Mouse (Mus musculus) layer of hippocampus, adult 8-10 months (tissue): ENCODE data around the gene Ttll3. TPM values are rescaled to one million over a fixed set of nuclear protein-coding genes. Genes with fewer than 3 reads are reported as not detected.

Experiments used
- DNase-seq, 2 experiments: peaks; one replicate each; pipeline ENCODE4 v3.0.0; 2022; ENCODE audit warnings: low spot score in 2 of 2
- total RNA-seq, 4 experiments: library from RNA; stranded (reverse); gene quantifications; 2 replicates each; pipeline ENCODE4 v1.2.4; 2022

The Ttll3 gene
- total RNA-seq, 4 experiments from 2014 or later: 17.2 to 21.6 (median 19.6) TPM

DNA sequence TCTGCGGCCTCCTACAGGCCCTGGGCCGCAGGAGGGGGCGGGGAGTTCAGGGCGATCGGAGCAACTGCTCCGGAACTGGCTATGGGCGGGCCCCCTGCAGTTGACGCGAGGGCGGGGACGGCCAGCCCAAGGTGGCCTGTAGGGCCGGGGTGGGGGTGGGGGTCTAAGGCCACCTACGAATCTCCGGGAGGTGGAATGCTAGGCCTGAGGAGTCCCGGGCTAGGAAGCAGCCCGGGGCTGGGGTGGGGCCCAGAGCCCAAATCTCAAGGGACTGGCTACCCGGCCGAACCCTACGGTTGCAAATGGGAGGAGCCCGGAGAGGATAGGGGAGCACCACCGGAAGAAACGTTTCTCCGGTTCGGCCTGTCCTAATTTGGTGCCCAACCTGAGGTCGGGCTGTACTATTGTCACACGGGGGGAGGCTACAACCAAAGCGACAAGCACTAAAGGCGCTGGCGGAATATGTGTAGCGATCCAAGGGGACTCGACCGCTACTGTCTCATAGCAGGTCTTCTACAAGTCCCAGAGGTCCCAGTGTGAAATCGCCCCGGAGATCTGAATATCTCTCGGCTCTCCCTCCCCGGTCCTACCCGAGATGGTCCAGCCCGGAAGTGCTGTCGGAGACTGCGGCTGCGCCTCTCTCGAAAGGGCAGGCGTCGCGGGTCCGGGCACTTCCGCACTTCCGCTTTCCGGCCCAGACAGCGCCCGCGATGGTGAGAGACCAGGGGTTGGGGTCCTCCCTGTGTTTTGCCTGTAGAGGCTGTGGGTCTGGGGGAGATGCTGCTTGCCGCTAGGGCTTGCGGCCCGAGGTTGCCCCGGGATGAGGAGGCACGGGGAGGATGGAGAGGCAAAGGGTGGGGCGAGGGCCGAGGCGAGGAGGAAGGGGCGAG, 11.3 kb upstream of the Ttll3 start, which contains the start of the genes Tada3 and Arpc4:
Tada3 (minus strand) TSS at position 388 of the 890 bp plus-strand sequence.
Arpc4 (plus strand) TSS at position 620 of the 890 bp plus-strand sequence.
- peak; percentile 85 to 90 for DNase-seq

DNA sequence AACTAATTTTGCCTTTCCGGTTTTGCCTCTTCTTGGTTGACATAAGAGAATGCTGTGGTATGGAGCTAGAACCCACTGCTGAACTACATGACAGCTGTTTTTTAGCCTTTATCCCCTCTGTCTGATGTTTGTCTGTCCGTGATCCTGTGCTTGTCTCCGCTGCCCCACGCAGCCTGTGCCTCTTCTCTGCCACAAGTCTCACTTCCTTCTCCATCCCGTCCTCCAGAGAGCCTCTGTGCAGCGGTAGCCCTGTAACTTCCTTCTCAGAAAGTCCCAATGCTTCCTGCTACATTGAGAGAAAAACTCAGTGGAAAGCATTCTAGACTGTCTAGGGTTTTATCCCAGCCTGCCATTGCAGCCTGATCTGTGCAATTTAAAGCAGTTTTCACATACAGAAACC, 9.8 kb upstream of the Ttll3 start:
- no peak for DNase-seq

DNA sequence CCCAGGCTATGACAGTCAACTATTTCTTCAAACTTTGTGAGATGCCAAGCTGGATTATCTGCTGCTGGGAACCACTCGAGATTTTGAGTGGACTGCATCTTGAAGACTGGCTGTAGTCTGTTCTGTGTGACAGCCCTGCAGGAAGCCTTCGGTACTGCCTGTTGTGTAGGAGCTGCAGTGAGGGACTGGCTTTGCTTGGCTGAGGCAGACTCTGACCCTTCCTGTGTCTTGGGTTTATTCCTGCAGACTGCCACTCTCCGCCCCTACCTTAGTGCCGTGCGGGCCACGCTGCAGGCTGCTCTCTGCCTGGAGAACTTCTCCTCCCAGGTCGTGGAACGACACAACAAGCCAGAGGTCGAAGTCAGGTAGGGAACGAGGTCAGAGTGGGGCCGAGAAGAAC, 8.6 kb upstream of the Ttll3 start:
- no peak for DNase-seq

DNA sequence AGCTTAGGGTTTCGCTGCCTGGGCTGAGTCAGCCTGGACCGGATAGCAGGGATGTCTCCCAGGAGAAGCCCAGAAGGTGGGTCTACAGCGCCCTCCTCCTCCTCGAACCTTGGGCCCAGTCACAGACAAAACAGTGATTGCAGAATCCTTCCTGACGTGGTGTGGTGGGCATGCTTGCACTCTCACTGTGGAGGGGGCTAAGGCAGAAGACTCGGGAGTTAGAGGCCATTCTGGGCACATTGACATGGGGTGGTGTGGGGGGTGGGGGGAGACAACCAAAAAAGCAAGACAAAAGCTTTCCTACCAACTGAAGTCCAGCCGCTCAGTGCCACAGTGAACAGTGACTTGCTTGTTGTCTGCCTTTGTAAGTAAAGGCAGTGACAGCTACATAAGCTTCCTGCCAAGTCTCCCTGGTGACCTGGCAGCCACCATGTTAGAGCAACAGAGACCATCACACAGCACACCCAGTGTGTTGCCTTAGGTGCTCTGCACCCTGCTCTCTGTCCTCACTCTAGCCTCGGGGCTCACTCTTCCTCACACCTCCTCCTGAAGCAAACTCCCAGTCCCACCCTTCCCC, 4.6 kb upstream of the Ttll3 start:
- DNase-seq: peak; percentile 49 to 64

DNA sequence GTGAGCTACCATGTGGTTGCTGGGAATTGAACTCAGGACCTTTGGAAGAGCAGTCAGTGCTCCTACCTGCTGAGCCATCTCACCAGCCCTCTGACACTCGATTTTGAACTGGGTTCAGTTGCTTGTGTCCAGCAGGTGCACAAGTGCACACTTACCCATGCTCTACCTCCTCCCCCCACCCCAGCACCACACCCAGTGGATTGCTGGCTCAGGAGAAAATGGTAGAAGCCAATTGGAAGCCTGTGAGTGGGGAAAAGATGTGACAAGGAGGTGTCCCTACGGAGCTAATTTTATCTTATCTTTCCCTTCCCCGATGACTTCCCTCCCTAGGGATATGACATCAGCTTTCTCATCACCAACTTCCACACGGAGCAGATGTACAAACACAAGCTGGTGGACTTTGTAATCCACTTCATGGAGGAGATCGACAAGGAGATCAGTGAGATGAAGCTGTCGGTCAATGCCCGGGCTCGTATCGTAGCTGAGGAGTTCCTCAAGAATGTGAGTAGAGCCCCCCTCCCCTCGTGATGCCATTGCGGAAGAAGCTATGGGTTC, 3.8 kb upstream of the Ttll3 start:
- no peak for DNase-seq

DNA sequence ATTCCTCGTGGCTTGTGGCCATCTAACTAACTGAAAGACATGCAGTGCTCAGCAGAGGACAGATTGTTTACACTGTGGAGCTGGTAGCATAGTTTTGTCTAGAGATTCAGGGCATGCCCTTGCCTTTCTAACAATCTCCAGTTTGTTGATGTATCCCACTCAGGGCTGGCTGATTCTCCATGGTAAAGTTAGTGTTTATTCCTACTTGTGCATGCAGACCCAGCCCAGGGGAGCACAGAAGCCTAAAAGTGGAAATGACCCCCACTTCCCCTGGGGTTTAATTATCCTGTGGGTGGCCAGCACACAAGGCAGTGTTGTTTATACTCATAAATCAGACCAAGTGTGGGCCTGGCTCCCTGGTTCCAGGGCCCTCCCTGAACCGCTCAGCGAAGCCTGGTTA, 3.0 kb upstream of the Ttll3 start:
- no peak for DNase-seq

DNA sequence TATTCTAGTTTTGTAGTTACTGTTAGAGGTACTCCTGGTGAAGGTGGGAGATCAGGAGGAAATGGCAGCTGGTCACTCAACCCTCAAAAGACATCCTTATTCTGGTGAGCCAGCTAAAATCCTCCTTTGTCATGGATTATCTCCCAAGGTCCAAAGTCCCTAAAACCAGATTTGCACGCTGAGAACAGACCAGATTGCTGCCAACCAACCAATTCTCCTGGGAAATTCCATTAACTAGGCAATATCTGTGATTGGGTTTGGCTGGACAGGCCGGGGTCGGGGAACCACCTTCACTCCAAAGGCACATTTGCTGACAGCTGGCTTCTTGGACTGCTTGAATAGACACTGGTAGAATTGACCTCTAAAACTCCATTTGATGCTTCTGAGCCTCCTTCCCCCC, 1.7 kb downstream of the Ttll3 start:
- DNase-seq: no peak

DNA sequence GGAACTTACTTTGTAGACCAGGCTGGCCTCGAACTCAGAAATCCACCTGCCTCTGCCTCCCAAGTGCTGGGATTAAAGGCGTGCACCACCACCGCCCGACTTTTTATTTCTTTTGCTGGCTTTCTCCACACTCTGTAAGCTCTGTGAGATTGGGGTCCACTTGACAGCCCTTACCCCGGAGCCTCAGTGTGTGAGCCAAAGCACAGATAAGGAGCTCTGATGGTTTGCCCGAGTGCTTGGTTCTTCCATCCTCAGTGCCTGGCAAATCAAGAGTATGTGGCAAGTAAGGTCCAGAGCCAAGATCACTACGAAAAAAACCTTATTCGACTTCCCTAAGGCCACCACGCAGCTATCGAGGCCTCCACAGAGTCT, 2.9 kb downstream of the Ttll3 start:
- no peak for DNase-seq

DNA sequence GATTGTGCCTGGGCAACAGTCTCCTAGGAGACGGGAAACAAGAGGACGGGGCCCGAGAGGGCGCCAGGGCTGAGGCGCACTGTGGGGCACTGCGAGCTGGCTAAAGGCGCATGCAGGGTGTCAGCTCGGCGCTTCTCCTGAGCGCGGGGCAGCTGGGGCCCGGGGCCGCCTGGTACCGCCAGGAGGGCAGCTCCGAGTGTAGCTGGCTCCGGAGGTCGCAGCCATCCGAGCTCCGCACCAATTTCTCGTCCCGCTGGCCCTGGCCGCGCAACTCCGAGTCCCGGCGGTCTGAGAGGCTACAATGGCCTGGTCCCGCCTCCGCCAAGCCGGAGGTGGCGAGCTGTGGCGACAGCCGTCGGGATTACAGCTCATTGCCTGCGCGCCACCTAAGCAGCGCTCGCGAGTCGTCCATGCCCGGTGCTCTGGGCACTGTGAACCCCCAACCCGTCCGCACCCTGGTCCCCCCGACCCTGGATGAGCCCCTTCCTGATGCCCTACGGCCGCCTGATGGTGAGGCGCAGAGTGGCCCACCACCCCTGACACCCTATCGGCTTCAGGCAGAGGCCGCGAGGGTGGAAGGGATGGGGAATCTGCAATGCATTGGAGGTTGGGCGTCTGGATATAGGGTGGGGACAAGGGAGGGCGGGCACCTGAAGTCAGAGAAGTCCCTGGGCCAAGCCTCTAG, 3.5 kb downstream of the Ttll3 start:
- peak; percentile 41 to 51 for DNase-seq

DNA sequence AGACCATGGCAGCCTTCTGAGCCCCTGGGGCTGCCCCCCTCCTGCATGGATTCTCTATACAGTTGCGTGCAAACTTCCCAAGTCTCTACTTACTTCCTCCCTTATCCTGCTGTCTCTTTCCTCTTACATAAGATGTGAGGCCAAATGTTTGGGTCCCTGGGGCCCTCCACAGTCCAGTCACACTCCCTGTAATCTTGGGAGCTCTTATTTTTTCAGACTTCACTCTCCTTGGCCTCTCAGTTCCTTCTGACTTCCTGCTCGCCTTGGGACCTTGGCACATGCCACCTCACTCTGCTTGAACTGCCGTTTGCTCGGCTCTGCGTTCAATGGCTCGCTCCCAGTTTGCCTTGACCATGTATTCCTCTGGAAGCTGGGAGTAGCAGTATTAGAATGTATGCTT, 4.9 kb downstream of the Ttll3 start:
- no peak for DNase-seq

DNA sequence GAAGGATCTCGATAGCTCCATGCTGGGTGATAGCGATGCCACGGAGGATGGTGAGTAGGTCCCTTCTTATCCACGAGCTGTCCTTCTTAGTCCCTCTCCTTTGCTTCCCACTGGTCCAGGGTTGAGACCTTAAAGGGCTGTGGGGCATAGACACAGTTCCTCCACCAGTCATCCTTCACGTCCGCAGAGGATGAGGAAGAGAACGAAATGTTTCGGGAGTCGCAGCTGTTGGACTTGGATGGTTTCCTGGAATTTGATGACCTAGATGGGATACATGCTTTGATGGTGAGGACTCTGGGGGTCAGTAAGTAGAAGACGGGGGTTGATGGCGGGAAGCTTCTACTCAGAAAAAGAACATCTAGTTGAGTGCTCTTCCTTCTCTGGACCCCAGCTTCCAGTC, 5.8 kb downstream of the Ttll3 start:
- no peak for DNase-seq

DNA sequence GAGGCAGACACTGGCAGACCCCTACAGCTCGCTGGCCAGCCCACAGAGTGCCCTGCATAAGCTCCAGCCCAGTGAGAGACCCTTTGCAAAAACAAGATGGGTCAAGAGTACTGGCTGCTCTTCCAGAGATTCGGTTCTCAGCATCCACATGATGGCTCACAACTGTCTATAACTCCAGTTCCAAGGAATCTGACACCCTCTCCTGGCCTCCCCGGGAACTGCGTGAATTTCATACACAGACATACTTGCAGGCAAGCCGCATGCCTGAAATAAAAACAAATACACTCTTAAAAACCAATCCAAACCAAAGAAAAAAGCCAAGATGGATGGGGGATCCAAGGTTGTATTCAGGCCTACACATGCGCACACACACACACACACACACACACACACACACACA, 6.4 kb downstream of the Ttll3 start:
- DNase-seq: no peak

DNA sequence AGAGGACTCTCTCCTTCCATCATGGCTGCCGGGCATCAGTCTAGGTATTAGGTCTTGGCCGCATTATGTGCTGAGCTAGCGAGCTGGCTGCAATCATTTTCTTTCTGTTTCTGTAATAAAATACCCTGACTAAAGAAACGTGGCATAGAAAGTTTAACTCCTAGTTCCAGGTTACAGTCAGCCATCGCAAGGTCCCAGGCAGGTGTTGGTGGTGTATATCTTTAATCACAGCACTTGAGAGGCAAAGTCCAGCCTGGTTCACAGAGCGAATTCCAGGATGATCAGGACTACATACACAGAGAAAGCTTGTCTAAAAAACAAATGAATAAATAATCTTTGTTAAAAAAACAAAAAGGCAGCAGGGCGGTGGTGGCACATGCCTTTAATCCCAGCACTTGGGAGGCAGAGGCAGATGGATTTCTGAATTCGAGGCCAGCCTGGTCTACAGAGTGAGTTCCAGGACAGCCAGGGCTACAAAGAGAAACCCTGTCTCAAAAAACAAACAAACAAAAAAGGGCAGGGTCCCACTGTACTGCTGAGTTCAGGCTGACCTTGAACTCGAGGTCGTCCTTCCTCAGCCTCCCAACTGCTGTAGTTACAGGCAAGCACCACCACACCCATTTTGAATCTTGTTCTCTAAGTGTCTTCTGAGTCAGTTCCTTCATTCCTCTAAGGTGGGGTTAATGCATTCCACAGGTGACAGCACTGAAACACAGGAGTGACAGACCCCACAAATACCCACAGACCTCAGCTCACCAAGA, 7.4 kb downstream of the Ttll3 start:
- no peak for DNase-seq

DNA sequence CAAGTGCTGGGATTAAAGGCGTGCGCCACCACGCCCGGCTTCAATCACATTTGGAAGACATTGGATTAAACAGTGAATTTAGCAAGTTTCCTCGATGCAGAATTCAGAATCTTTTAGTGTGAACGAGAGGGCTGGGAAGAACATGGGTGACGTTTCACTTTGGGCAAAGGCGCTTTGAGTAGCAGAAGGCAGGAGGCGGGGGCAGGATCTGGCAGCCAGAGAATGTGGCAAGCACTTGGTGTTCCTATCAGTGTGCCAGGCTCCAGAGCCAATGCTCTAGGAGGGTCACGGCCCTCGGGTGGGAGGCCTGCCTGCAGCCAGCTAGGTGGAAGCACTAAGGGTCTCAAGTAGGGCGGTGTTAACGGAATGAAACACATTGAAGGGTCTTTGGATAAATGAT, 13.0 kb downstream of the Ttll3 start:
- peak; percentile 56 to 61 for DNase-seq

DNA sequence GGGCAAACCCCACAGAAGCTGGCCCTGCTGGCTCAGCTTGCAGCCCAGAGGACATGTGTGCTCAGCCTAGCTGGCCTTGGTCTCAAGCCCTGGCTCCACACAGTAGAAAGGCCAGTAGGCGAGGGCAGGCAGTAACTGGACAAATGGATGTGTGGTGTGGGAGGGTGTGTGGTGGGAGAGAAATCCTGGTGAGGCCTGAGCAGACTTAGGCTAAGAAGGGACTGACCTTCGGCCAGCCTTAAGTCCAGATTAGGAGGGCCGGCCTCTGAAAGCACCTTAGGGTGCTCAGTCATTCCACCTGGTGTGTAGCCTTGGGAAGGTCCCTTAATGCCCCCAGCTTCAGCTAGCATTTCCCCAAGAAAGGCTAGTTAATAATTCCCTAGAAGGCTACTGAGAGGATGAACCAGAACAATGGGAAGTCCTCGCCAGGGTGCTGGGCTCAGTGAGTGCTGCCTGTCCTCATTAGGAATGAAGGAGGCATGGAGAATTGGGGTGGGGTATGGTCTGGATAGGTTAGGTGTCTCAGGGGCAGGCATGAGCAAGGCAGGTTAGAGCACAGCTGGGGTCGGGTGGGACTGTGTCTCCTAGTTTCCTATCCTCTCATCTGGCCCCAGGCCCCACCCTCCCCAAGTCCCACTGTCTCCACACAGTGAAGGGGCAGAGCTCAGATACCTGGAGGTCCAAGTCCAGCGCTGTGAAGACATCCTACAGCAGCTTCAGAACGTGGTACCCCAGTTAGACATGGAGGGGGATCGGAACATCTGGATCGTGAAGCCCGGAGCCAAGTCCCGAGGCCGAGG, 15.8 kb downstream of the Ttll3 start:
- no peak for DNase-seq

DNA sequence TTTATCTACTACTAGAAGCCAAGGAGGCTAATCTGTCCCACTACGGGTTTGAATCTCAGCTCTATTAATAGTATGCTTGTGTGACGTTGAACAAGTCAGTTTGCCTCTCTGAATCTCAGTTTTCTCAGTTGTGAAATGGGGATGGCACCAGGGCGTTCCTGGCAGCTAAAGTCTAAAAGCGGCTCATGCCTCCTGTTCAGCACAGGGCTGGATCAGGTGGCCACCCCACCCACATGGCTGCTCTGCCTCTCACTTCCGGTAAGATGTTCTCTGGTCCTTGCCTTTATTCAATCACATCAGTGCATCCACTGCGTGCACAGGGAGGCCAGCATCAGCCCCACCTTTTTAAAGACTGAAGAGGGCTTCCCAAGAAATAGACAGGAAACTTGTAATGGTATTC, 16.4 kb downstream of the Ttll3 start:
- no peak for DNase-seq

DNA sequence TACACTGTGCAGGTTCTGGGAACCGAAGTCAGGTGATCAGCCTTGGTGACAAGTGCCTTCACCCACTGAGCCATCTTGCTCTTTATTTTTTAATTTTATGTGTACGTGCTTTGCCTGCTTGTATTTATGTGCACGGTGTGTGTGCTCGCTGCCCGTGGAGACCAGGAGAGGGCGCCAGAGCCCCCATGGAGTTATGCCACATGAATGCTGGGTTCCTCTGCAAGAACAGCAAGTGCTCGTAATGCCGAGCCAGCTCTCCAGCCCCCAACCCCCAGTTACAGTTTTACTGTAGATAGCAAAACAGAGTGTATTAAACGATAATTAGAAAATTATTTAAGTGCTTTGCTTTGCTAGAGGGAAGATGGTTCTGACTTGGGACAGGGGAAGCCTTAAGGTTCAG, 17.6 kb downstream of the Ttll3 start:
- DNase-seq: no peak

DNA sequence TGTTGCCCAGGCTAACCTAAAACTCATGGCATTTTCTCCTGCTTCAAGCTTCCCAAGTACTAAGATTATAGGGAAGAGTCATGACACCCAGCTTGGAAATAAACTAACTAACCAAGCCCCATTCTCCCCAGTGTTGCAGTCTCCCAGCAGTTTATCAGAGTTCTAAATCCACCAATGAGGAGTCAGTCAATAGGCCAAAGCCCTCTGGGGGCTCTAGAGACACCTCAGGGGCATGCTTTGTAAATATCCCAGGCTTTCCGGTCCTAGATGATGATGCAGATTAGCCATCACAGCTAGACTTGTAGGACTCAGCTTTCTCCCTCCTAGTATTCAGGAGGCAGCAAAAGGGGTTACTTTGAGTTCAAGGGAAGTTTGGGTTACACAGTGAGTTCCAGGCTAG, 20.9 kb downstream of the Ttll3 start:
- no peak for DNase-seq

DNA sequence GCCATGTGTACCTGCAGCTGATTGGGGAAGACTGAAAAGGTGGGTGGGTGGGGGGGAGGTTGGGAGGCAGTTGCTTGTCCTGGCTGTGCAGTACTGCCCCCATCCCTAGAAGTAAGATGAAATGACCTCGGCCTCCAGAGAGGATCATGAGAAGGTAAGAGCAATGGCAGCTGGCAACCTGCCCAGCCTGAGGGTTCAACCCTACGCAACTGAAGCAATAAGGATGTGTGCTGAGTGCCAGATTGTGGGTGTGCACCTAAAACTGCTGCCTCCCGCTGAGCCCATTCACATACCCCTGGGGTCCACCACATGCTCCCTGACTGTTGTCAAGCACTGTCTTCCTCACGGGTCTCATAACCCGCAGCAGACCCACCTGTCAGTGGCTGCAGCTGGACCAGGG, 27.4 kb downstream of the Ttll3 start:
- no peak for DNase-seq

DNA sequence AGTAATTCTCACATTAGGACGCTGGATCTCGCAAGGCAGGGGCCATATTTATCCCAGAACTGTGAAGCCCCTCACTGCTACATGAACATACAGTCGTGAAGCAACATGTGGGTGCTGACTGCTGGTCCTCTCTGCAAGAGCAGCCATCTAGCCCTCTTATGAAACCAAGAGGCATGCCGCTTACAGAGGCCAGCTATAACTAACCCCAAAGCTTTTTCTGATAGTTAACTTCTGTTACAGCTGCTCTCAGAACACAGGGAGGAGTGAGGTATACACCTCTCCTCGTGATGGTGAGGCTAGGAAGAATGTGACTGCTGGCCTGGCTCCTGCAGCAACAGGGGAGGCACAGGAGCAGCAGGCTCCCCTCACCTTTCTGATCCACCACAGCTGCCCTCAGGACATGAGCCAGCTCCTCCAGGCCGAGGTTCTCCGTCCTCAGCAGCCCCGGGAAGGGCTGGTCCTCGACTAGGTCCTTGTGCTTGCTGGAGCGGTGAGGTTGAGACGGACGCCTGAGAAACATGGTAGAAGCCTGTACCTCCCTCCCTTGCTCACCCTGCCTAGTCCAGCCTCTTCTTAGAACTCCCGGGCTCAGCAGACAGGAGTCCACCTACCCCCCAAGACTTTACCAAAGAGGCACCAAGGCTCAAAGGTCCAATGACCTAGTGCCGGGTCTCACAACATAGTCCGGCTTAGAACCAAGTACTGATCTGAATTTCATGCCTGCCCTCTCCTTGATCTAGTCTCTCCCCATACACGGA, 29.6 kb downstream of the Ttll3 start:
- DNase-seq: no peak
